Mouse (Mus musculus) neural tube, embryonic 10.5 days (tissue): Measurements from ENCODE around the gene Vps51.
A peak's percentile ranks its signal among the peaks of the same experiment; 100 is the strongest.
"Not testable (repeated sequence)": the region's sequence is repeated elsewhere in the genome, so short reads cannot be mapped to it uniquely, and the experiment has no call there.

Experiments
- DNase-seq: peaks from one replicate; pipeline ENCODE4 v3.0.0-alpha.2; 2017; ENCODE audit warnings: low spot score; ENCODE audit errors: extremely low spot score

Gene Vps51

GRCm38 (mm10) chr19:6048681-6049410 is 28.2 kb downstream of the Vps51 start:
- no peak for DNase-seq

- no peak for DNase-seq
Observed at GRCm38 (mm10) chr19:6047899-6048166, 29.2 kb downstream of the Vps51 start.

GRCm38 (mm10) chr19:6047154-6047898 is 29.7 kb downstream of the Vps51 start:
- no peak for DNase-seq

GRCm38 (mm10) chr19:6046294-6047153 is 30.5 kb downstream of the Vps51 start, which contains the start of gene Syvn1:
Gene Syvn1, plus strand, starts transcription at chr19:6046576.
- peak; percentile 95 for DNase-seq

- no peak for DNase-seq
Observed at GRCm38 (mm10) chr19:6045366-6046293, 31.4 kb downstream of the Vps51 start.

GRCm38 (mm10) chr19:6044102-6044501 is 32.9 kb downstream of the Vps51 start:
- not testable (repeated sequence) for DNase-seq

- DNase-seq, result no peak
Observed at GRCm38 (mm10) chr19:6042293-6042692, 34.7 kb downstream of the Vps51 start.

- DNase-seq, result no peak
Observed at GRCm38 (mm10) chr19:6040002-6040401, 37.0 kb downstream of the Vps51 start.

GRCm38 (mm10) chr19:6038326-6038725 is 38.7 kb downstream of the Vps51 start:
- no peak for DNase-seq

GRCm38 (mm10) chr19:6037695-6038094 is 39.3 kb downstream of the Vps51 start:
- DNase-seq, result no peak

- no peak for DNase-seq
Observed at GRCm38 (mm10) chr19:6035966-6036585, 41.0 kb downstream of the Vps51 start.

GRCm38 (mm10) chr19:6030520-6031280 is 46.3 kb downstream of the Vps51 start:
- no peak for DNase-seq

- DNase-seq, result no peak
Observed at GRCm38 (mm10) chr19:6029426-6029825, 47.6 kb downstream of the Vps51 start.

- no peak for DNase-seq
Observed at GRCm38 (mm10) chr19:6028991-6029390, 48.0 kb downstream of the Vps51 start.

GRCm38 (mm10) chr19:6023930-6024329 is 53.1 kb downstream of the Vps51 start:
- DNase-seq, result no peak

GRCm38 (mm10) chr19:6023059-6023458 is 54.0 kb downstream of the Vps51 start:
- no peak for DNase-seq

- no peak for DNase-seq
Observed at GRCm38 (mm10) chr19:6020276-6020675, 56.8 kb downstream of the Vps51 start.

- peak; percentile 90 for DNase-seq
Observed at GRCm38 (mm10) chr19:6018142-6019089, 58.6 kb downstream of the Vps51 start.
